Mouse (Mus musculus) ES-E14 (cell line): ENCODE data around the gene 5330417H12Rik.

Experiments used
- CHD2 ChIP-seq: IDR thresholded peaks from 2 replicates; pipeline ENCODE4 v1.6.1; 2014; ENCODE audit warnings: mild to moderate bottlenecking, low read depth, low read length, inconsistent platforms
- HCFC1 ChIP-seq: IDR thresholded peaks from 2 replicates; pipeline ENCODE4 v1.6.1; 2012; ENCODE audit warnings: low read length, inconsistent platforms, borderline replicate concordance; ENCODE audit not compliant: insufficient read depth
- MAFK ChIP-seq: IDR thresholded peaks from 2 replicates; pipeline ENCODE4 v1.6.1; 2014; ENCODE audit warnings: mild to moderate bottlenecking, low read depth, low read length, inconsistent platforms; ENCODE audit not compliant: insufficient read depth
- ZC3H11A ChIP-seq: IDR thresholded peaks from 2 replicates; pipeline ENCODE4 v1.6.1; 2012; ENCODE audit warnings: low read depth, mild to moderate bottlenecking, inconsistent platforms, low read length, borderline replicate concordance

GRCm38 (mm10) chr7:107666262-107666902 is 41.4 kb upstream of the 5330417H12Rik start:
- TF ChIP-seq HCFC1: no peak
- TF ChIP-seq CHD2: no peak
- no peak for TF ChIP-seq ZC3H11A
- no peak for TF ChIP-seq MAFK
